Mouse (Mus musculus): ENCODE results near the gene Sox18. TPM values are rescaled to one million over a fixed set of nuclear protein-coding genes. Genes with fewer than 3 reads are reported as not detected.

The Sox18 gene
- total and polyA plus RNA-seq, 3 experiments, result 0.04 TPM; not detected in 2

DNA sequence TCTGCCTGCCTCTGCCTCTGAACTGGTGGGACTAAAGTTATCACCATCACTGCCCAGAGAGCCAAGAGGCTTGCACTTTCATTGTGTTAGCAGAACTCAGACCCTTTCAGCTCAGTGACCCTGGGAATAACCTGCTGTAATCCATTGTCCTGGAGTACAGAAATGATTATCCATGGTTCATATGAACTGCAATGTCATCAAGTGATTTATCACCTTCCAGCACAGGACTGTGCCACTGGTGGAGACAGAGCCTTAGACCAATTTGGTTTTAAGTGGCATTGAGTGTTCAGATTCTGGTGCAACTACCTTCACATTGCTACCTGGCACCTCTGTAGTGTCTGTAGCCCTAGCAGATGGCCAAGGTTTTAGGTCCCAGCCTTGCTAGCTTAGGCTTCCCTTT is 18.4 kb downstream of the Sox18 start:
- no peaks in the 10 kb centered on the region for H3K27me3 ChIP-seq (ENCODE audit: control insufficient read depth in 1 of 2, insufficient read depth in 2 of 2, low read length in 2 of 2)
- no peak overlapping the region for H3K9ac ChIP-seq (ENCODE audit: control insufficient read depth, low read depth, low read length, poor library complexity, severe bottlenecking)
- no peaks in the 10 kb centered on the region for H3K79me2 ChIP-seq (ENCODE audit: control insufficient read depth, insufficient read depth, low read length, poor library complexity)
- H3K36me3 ChIP-seq (ENCODE audit: control insufficient read depth in 1 of 2, insufficient read depth in 2 of 2, low read length in 2 of 2), result peaks cover 0 to 18% of the 10 kb centered on the region in 2 experiments; a peak in 2 of 4 replicates
- H3K4me1 ChIP-seq (ENCODE audit: control insufficient read depth in 1 of 2, insufficient read depth in 2 of 2, low read length in 2 of 2), result no peaks in the 10 kb centered on the region
- no peaks in the 10 kb centered on the region for H3K9me3 ChIP-seq (replicated peaks; ENCODE audit: insufficient read depth, low read length)
- no peak overlapping the region for H3K27ac ChIP-seq (ENCODE audit: control insufficient read depth, low read depth, low read length)
- TF ChIP-seq GABPA (IDR thresholded peaks at IDR 0.05; ENCODE audit: low read depth, low read length), result no peak
- no peak for TF ChIP-seq RCOR1 (IDR thresholded peaks at IDR 0.05; ENCODE audit: low read depth, low read length)
- TF ChIP-seq GATA1 (IDR thresholded peaks at IDR 0.05; ENCODE audit: low read depth, low read length), result no peak
- TF ChIP-seq TBP (IDR thresholded peaks at IDR 0.05; ENCODE audit: low read depth, low read length), result no peak
- TF ChIP-seq ZNF384 (IDR thresholded peaks at IDR 0.05; ENCODE audit: low read depth, low read length), result no peak
- no peak for TF ChIP-seq NRF1 (IDR thresholded peaks at IDR 0.05; ENCODE audit: insufficient read depth, low read depth, low read length, poor library complexity, severe bottlenecking)
- no peak for TF ChIP-seq CHD1 (IDR thresholded peaks at IDR 0.05; ENCODE audit: low read depth, low read length)
- no peak for TF ChIP-seq TCF12 (IDR thresholded peaks at IDR 0.05; ENCODE audit: low read depth, low read length)
- no peak for TF ChIP-seq POLR2AphosphoS2 (IDR thresholded peaks at IDR 0.05; ENCODE audit: low read length)
- TF ChIP-seq NELFE (IDR thresholded peaks at IDR 0.05; ENCODE audit: low read depth, low read length), result no peak
- TF ChIP-seq CTCF (IDR thresholded peaks at IDR 0.05 in 2 of 3, conservative IDR thresholded peaks at IDR 0.05 in 1 of 3; ENCODE audit: control insufficient read depth in 1 of 3, insufficient read depth in 1 of 3, low read depth in 2 of 3, low read length in 3 of 3, poor library complexity in 1 of 3, severe bottlenecking in 1 of 3), result no peak
- TF ChIP-seq EP300 (IDR thresholded peaks at IDR 0.05; ENCODE audit: low read depth in 1 of 2, low read length in 2 of 2), result no peak
- no peak for TF ChIP-seq MAFK (IDR thresholded peaks at IDR 0.05; ENCODE audit: borderline replicate concordance, low read depth, low read length)
- TF ChIP-seq KAT2A (conservative IDR thresholded peaks at IDR 0.05; ENCODE audit: low read depth, low read length), result no peak
- no peak for TF ChIP-seq MEF2A (IDR thresholded peaks at IDR 0.05; ENCODE audit: extremely low read depth, insufficient replicate concordance, low read depth, low read length, poor library complexity, severe bottlenecking)
- TF ChIP-seq JUND (IDR thresholded peaks at IDR 0.05; ENCODE audit: low read depth, low read length), result no peak
- no peak for TF ChIP-seq MAZ (IDR thresholded peaks at IDR 0.05; ENCODE audit: low read depth, low read length)
- no peak for TF ChIP-seq USF1 (IDR thresholded peaks at IDR 0.05; ENCODE audit: low read depth, low read length)
- TF ChIP-seq UBTF (IDR thresholded peaks at IDR 0.05; ENCODE audit: borderline replicate concordance, insufficient read depth, low read depth, low read length), result no peak
- no peak for TF ChIP-seq E2F4 (IDR thresholded peaks at IDR 0.05; ENCODE audit: borderline replicate concordance, low read depth, low read length)
- no peak for DNase-seq (ENCODE audit: low read depth, low spot score)
- no peak overlapping the region for H3K4me3 ChIP-seq (ENCODE audit: control insufficient read depth in 1 of 2, insufficient read depth in 1 of 2, low read depth in 2 of 2, low read length in 2 of 2)

DNA sequence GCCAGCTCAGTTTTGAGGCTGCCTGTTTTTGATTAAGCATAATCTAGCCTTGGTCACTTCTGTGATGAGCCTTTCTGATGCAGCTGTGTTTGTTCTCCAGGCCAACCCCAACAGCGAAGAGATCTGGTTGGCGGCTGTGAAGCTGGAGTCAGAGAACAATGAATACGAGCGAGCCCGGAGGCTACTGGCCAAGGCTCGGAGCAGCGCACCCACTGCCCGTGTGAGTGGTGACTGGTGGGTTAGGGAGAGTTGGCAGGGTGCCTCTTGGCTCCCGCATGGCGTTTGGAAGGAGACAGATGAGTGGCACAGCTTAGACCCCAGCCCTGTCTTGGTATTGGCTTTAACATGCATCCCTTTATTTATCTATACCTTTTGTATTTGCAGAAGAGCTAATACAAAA is 22.5 kb downstream of the Sox18 start:
- Histone ChIP-seq H3K27me3 (ENCODE audit: control insufficient read depth in 1 of 2, insufficient read depth in 2 of 2, low read length in 2 of 2) (no peaks in the 10 kb centered on the region), H3K79me2 (ENCODE audit: control insufficient read depth, insufficient read depth, low read length, poor library complexity) (no peaks in the 10 kb centered on the region), H3K27ac (ENCODE audit: control insufficient read depth, low read depth, low read length) (no peak overlapping the region), H3K4me1 (ENCODE audit: control insufficient read depth in 1 of 2, insufficient read depth in 2 of 2, low read length in 2 of 2) (no peaks in the 10 kb centered on the region), H3K36me3 (ENCODE audit: control insufficient read depth in 1 of 2, insufficient read depth in 2 of 2, low read length in 2 of 2) (peaks cover 0 to 18% of the 10 kb centered on the region in 2 experiments; a peak in 2 of 4 replicates), H3K9ac (ENCODE audit: control insufficient read depth, low read depth, low read length, poor library complexity, severe bottlenecking) (no peak overlapping the region), H3K4me3 (ENCODE audit: control insufficient read depth in 1 of 2, insufficient read depth in 1 of 2, low read depth in 2 of 2, low read length in 2 of 2) (no peak overlapping the region), H3K9me3 (replicated peaks; ENCODE audit: insufficient read depth, low read length) (no peaks in the 10 kb centered on the region)
- TF ChIP-seq ZNF384 (IDR thresholded peaks at IDR 0.05; ENCODE audit: low read depth, low read length), result no peak
- no peak for TF ChIP-seq USF2 (IDR thresholded peaks at IDR 0.05; ENCODE audit: borderline replicate concordance in 1 of 2, insufficient read depth in 1 of 2, low read depth in 1 of 2, low read length in 2 of 2)
- TF ChIP-seq TAL1 (IDR thresholded peaks at IDR 0.05; ENCODE audit: low read length), result no peak
- TF ChIP-seq RAD21 (IDR thresholded peaks at IDR 0.05; ENCODE audit: low read depth, low read length), result no peak
- TF ChIP-seq CTCF (IDR thresholded peaks at IDR 0.05 in 2 of 3, conservative IDR thresholded peaks at IDR 0.05 in 1 of 3; ENCODE audit: control insufficient read depth in 1 of 3, insufficient read depth in 1 of 3, low read depth in 2 of 3, low read length in 3 of 3, poor library complexity in 1 of 3, severe bottlenecking in 1 of 3), result no peak
- TF ChIP-seq ETS1 (IDR thresholded peaks at IDR 0.05; ENCODE audit: low read depth, low read length), result no peak
- no peak for TF ChIP-seq CHD2 (IDR thresholded peaks at IDR 0.05; ENCODE audit: low read length)
- no peak for TF ChIP-seq UBTF (IDR thresholded peaks at IDR 0.05; ENCODE audit: borderline replicate concordance, insufficient read depth, low read depth, low read length)
- TF ChIP-seq SMC3 (IDR thresholded peaks at IDR 0.05; ENCODE audit: low read depth, low read length), result no peak
- no peak for TF ChIP-seq ZC3H11A (IDR thresholded peaks at IDR 0.05; ENCODE audit: low read depth, low read length)
- TF ChIP-seq MAZ (IDR thresholded peaks at IDR 0.05; ENCODE audit: low read depth, low read length), result no peak
- DNase-seq (ENCODE audit: low read depth, low spot score), result no peak
